Mouse (Mus musculus) thymus, adult 2 months (tissue): Measurements from ENCODE around the gene Fam221b.

Experiments
- CTCF ChIP-seq: fragments of 200-500 bp; IDR thresholded peaks from 2 replicates; pipeline ENCODE4 v1.5.1; 2012; ENCODE audit warnings: mild to moderate bottlenecking, control low read depth, low read length, moderate library complexity, borderline replicate concordance; ENCODE audit not compliant: control insufficient read depth, poor library complexity, insufficient read depth; ENCODE audit errors: extremely low read depth
- POLR2A ChIP-seq: fragments of 200-500 bp; IDR thresholded peaks from 2 replicates; pipeline ENCODE4 v1.6.1; 2012; ENCODE audit warnings: mild to moderate bottlenecking, low read length, control low read depth, moderate library complexity; ENCODE audit not compliant: control insufficient read depth, poor library complexity, insufficient read depth; ENCODE audit errors: extremely low read depth

DNA sequence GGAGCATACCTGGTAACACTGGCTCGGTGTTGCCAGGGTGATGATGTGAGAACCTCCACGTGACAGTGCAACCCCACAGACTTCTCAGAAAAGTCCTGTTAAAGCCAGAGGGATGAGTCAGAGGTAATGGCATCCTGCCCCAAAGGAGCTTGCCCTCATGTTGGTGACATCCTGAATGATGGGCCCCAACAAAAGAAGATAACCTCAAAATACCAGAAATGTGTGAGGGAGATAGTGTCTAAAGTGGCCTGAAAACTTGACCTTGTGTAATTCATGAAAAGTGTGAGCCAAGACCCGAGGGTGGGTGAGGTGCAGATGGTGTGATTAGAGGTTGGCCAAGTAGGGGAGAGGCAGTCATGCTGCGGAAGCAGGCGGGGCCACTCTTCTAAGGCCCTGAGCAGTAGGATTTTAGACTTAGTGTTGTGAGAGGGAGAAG is 24.9 kb upstream of the Fam221b start:
- TF ChIP-seq CTCF (no peak), POLR2A (no peak)
